ENCODE assay signal across 22 mouse cellular contexts in genomic region chr10:71194713-71195112, GRCm38 (mm10). TPM values are rescaled to one million over a fixed set of nuclear protein-coding genes. Genes with fewer than 3 reads are reported as not detected.
DNase-seq lines count a peak whose midpoint lies in the region; ATAC-seq and TF ChIP-seq lines count a peak whose summit lies in the region.
"Had no signal": no experiment of that assay in that cellular context is flagged by ENCODE, and none has a peak within 500 bp of the region (broad histone marks: within the 10 kb centered on the region; RNA-seq: fewer than 3 reads in every experiment).

No protein-coding gene starts in this region.

- intact Hi-C loops in heart, adult 2 months (cut with DNase I), result loop anchor here (5.0 kb wide), 1 partner anchor 227 kb away; no protein-coding TSS in a partner anchor

- peak overlapping the region; percentile 26; the same call in 1 of the 2 replicates for H3K27ac ChIP-seq in heart, adult 2 months
- H3K27ac ChIP-seq in kidney, embryonic 16.5 days (ENCODE audit: low read length), result no peak overlapping the region
- peak overlapping the region; percentile 40 for H3K27ac ChIP-seq in testis, adult 2 months (ENCODE audit: control insufficient read depth, insufficient read depth, low read depth, low read length)
- H3K27ac ChIP-seq in intestine, postnatal 0 days (ENCODE audit: low read depth, low read length), result no peak overlapping the region
- H3K27ac ChIP-seq: embryonic facial prominence, embryonic 13.5 days; midbrain, embryonic 10.5 days had no signal

- H3K9ac ChIP-seq in heart, adult 2 months (ENCODE audit: low read depth, low read length), result no peak overlapping the region
- H3K9ac ChIP-seq in kidney, embryonic 16.5 days (replicated peaks; ENCODE audit: low read length), result no peak overlapping the region
- H3K9ac ChIP-seq in intestine, postnatal 0 days (ENCODE audit: low read depth, low read length), result no peak overlapping the region
- H3K9ac ChIP-seq: embryonic facial prominence, embryonic 13.5 days; forebrain, postnatal 0 days; liver, postnatal 0 days had no signal

- TF ChIP-seq POLR2A in heart, adult 2 months (IDR thresholded peaks at IDR 0.05; ENCODE audit: insufficient read depth, low read depth, low read length), result no peak
- no peak for TF ChIP-seq POLR2A in testis, adult 2 months (IDR thresholded peaks at IDR 0.05; ENCODE audit: control insufficient read depth, low read depth, low read length)

- no peak for ATAC-seq in kidney, embryonic 16.5 days (ENCODE audit: low FRiP score, low TSS enrichment)
- ATAC-seq in intestine, postnatal 0 days, result no peak
- ATAC-seq: hindbrain, embryonic 16.5 days; intestine, embryonic 16.5 days; liver, postnatal 0 days had no signal

- WGBS in heart, adult 2 months, result 68% methylated on average over 7 of the region's 7 CpGs
- 72% methylated on average over 7 of the region's 7 CpGs for WGBS in kidney, embryonic 16.5 days
- 79% methylated on average over 7 of the region's 7 CpGs for WGBS in intestine, postnatal 0 days

- H3K79me2 ChIP-seq in heart, adult 2 months (replicated peaks; ENCODE audit: control insufficient read depth, insufficient read depth, low read length), result no peaks in the 10 kb centered on the region

- no peaks in the 10 kb centered on the region for H3K36me3 ChIP-seq in heart, adult 2 months (ENCODE audit: control insufficient read depth, insufficient read depth, low read length)
- no peaks in the 10 kb centered on the region for H3K36me3 ChIP-seq in kidney, embryonic 16.5 days (ENCODE audit: insufficient read depth, low read length)
- H3K36me3 ChIP-seq in testis, adult 2 months (ENCODE audit: control insufficient read depth, insufficient read depth, low read length), result no peaks in the 10 kb centered on the region
- no peaks in the 10 kb centered on the region for H3K36me3 ChIP-seq in intestine, postnatal 0 days (ENCODE audit: control insufficient read depth, insufficient read depth)
- H3K36me3 ChIP-seq: embryonic facial prominence, embryonic 13.5 days; midbrain, embryonic 10.5 days had no signal

- no peaks in the 10 kb centered on the region for H3K9me3 ChIP-seq in kidney, embryonic 16.5 days (ENCODE audit: low read length)
- no peaks in the 10 kb centered on the region for H3K9me3 ChIP-seq in intestine, postnatal 0 days (ENCODE audit: control insufficient read depth)
- H3K9me3 ChIP-seq: embryonic facial prominence, embryonic 13.5 days; midbrain, embryonic 10.5 days had no signal

- TF ChIP-seq EP300 in heart, adult 2 months (IDR thresholded peaks at IDR 0.05; ENCODE audit: insufficient read depth, low read depth, low read length), result no peak

- TF ChIP-seq CTCF in heart, adult 2 months (IDR thresholded peaks at IDR 0.05), result no peak
- no peak for TF ChIP-seq CTCF in testis, adult 2 months (IDR thresholded peaks at IDR 0.05; ENCODE audit: control insufficient read depth, insufficient read depth, insufficient replicate concordance, low read depth, low read length)
- TF ChIP-seq CTCF in intestine, postnatal 0 days (IDR thresholded peaks at IDR 0.05; ENCODE audit: low read depth), result no peak

- no peaks in the 10 kb centered on the region for H3K27me3 ChIP-seq in heart, adult 2 months (ENCODE audit: control insufficient read depth, insufficient read depth, low read length)
- no peaks in the 10 kb centered on the region for H3K27me3 ChIP-seq in kidney, embryonic 16.5 days (ENCODE audit: insufficient read depth, low read length)
- no peaks in the 10 kb centered on the region for H3K27me3 ChIP-seq in testis, adult 2 months (ENCODE audit: control insufficient read depth, insufficient read depth, low read length)
- H3K27me3 ChIP-seq in intestine, postnatal 0 days (replicated peaks; ENCODE audit: control insufficient read depth, insufficient read depth, low read length), result no peaks in the 10 kb centered on the region
- H3K27me3 ChIP-seq: CH12.LX; embryonic facial prominence, embryonic 13.5 days had no signal

- no peak for DNase-seq in heart, adult 2 months
- no peak for DNase-seq in heart, adult 18-20 months
- DNase-seq in kidney, postnatal 4 days, result peak; percentile 43 to 54
- DNase-seq in testis, postnatal 10 days (ENCODE audit: low spot score), result no peak
- DNase-seq in B cell, adult 2 months, result no peak
- DNase-seq: adrenal gland, postnatal 14 days; cerebellum, postnatal 10 days; forebrain, postnatal 0 days; gastrocnemius, postnatal 36 days; liver, postnatal 0 days; lung, postnatal 4 days; thymus, postnatal 4 days had no signal

- no peak overlapping the region for H3K4me2 ChIP-seq in kidney, embryonic 16.5 days (replicated peaks; ENCODE audit: low read depth, low read length)
- no peak overlapping the region for H3K4me2 ChIP-seq in intestine, postnatal 0 days (replicated peaks; ENCODE audit: low read depth)

- peaks cover 9% of the 10 kb centered on the region for H3K4me1 ChIP-seq in heart, adult 2 months (ENCODE audit: control insufficient read depth, insufficient read depth, low read length)
- 0 out of 2 replicates have a peak, but pooled peaks cover 3% of the 10 kb centered on the region for H3K4me1 ChIP-seq in kidney, embryonic 16.5 days (ENCODE audit: insufficient read depth, low read length)
- peaks cover 8% of the 10 kb centered on the region for H3K4me1 ChIP-seq in testis, adult 2 months (ENCODE audit: control insufficient read depth, insufficient read depth, low read length)
- H3K4me1 ChIP-seq in intestine, postnatal 0 days (replicated peaks; ENCODE audit: control insufficient read depth, insufficient read depth, low read length), result no peaks in the 10 kb centered on the region

- H3K4me3 ChIP-seq in heart, adult 2 months, result no peak overlapping the region
- H3K4me3 ChIP-seq in kidney, embryonic 16.5 days (ENCODE audit: low read length), result no peak overlapping the region
- H3K4me3 ChIP-seq in testis, adult 2 months (ENCODE audit: control insufficient read depth, low read depth, low read length), result no peak overlapping the region
- no peak overlapping the region for H3K4me3 ChIP-seq in intestine, postnatal 0 days (ENCODE audit: low read depth, low read length)
- H3K4me3 ChIP-seq: embryonic facial prominence, embryonic 13.5 days; midbrain, embryonic 10.5 days had no signal

RNA-seq across cellular contexts. Expression of gene Bicc1, which starts 35.2 kb away (rescaled TPM):
- total RNA-seq in heart, adult 2 months (2021), result 10 to 100 TPM; 14.6 to 17.1 TPM
- polyA plus RNA-seq in heart, adult 2 months (2012; rRNA removed), result 13.7 and 18.7 TPM in 2 replicates
- 10 to 100 TPM; 11.8 to 13.1 TPM for total RNA-seq in heart, adult 18-20 months (2021)
- polyA plus RNA-seq in kidney, embryonic 16.5 days (2015; fragmentation: Nextera tagmentation; extraction: Ambion mirVana), result 44.7 and 48.0 TPM in 2 replicates
- polyA plus RNA-seq in testis, adult 2 months (2012; rRNA removed), result 3.1 and 3.2 TPM in 2 replicates
- polyA plus RNA-seq in intestine, postnatal 0 days (2015; fragmentation: Nextera tagmentation; extraction: Ambion mirVana), result 6.4 and 6.5 TPM in 2 replicates
- total RNA-seq: CH12.LX; MEL; monocyte, adult 5-6 weeks had no signal

RNA-seq across cellular contexts. Expression of gene Tfam, which starts 43.4 kb away (rescaled TPM):
- 10 to 100 TPM; 61.0 to 67.5 TPM for total RNA-seq in heart, adult 2 months (2021)
- polyA plus RNA-seq in heart, adult 2 months (2012; rRNA removed), result 8.6 and 13.1 TPM in 2 replicates
- 10 to 100 TPM; 65.6 to 73.7 TPM for total RNA-seq in heart, adult 18-20 months (2021)
- 84.6 and 89.5 TPM in 2 replicates for polyA plus RNA-seq in kidney, embryonic 16.5 days (2015; fragmentation: Nextera tagmentation; extraction: Ambion mirVana)
- 49.6 and 56.3 TPM in 2 replicates for polyA plus RNA-seq in testis, adult 2 months (2012; rRNA removed)
- 37.2 and 37.7 TPM in 2 replicates for polyA plus RNA-seq in intestine, postnatal 0 days (2015; fragmentation: Nextera tagmentation; extraction: Ambion mirVana)

Comparison
In these comparisons a context has a peak if more than half of its experiments do, and no peak if none do; other contexts are left out.
1. DNase-seq: peak in kidney, postnatal 4 days (2 of 2); none in heart, adult 2 months (0 of 2), heart, adult 18-20 months (0 of 2), testis, postnatal 10 days (single experiment) and B cell, adult 2 months (0 of 2).
2. H3K27ac ChIP-seq: peak in heart, adult 2 months (single experiment) and testis, adult 2 months (single experiment); none in kidney, embryonic 16.5 days (single experiment) and intestine, postnatal 0 days (single experiment).